Mouse (Mus musculus) cortical plate, adult 2 months (tissue): ENCODE data around the gene Hoxb2. TPM values are rescaled to one million over a fixed set of nuclear protein-coding genes. Genes with fewer than 3 reads are reported as not detected.

Experiments used
- H3K27ac ChIP-seq: fragments of 200-500 bp; 2 replicates; pipeline ENCODE4 v1.5.1; 2012; ENCODE audit warnings: low read length, control low read depth, inconsistent platforms; ENCODE audit not compliant: insufficient read depth
- H3K4me1 ChIP-seq: fragments of 200-500 bp; 2 replicates; pipeline ENCODE4 v1.6.1; 2011; ENCODE audit warnings: low read length; ENCODE audit not compliant: control insufficient read depth, insufficient read depth
- H3K4me3 ChIP-seq: fragments of 200-500 bp; 2 replicates; pipeline ENCODE4 v1.5.1; 2011; ENCODE audit warnings: mild to moderate bottlenecking, low read length, control low read depth; ENCODE audit not compliant: insufficient read depth
- CTCF ChIP-seq: fragments of 200-500 bp; IDR thresholded peaks from 2 replicates; pipeline ENCODE4 v1.5.1; 2011; ENCODE audit warnings: mild to moderate bottlenecking, control low read depth, low read length; ENCODE audit not compliant: insufficient read depth; ENCODE audit errors: extremely low read depth
- POLR2A ChIP-seq: fragments of 200-500 bp; IDR thresholded peaks from 2 replicates; pipeline ENCODE4 v1.6.1; 2011; ENCODE audit warnings: mild to moderate bottlenecking, low read length, control low read depth; ENCODE audit not compliant: insufficient read depth; ENCODE audit errors: extremely low read depth
- polyA plus RNA-seq: library from polyadenylated mRNA; depleted of rRNA; stranded (reverse); fragments of >200 nt; gene quantifications from 2 replicates; pipeline ENCODE4 v1.2.3, GENCODE M21; 2012

Hoxb2 gene
- polyA plus RNA-seq, 1 experiment: not detected

GRCm38 (mm10) chr11:96316696-96317607, 33.4 kb upstream of the Hoxb2 start:
- Histone ChIP-seq H3K4me1 (no peaks in the 10 kb centered on the region), H3K4me3 (no peak overlapping the region), H3K27ac (no peak overlapping the region)
- TF ChIP-seq CTCF (no peak), POLR2A (no peak)

DNA sequence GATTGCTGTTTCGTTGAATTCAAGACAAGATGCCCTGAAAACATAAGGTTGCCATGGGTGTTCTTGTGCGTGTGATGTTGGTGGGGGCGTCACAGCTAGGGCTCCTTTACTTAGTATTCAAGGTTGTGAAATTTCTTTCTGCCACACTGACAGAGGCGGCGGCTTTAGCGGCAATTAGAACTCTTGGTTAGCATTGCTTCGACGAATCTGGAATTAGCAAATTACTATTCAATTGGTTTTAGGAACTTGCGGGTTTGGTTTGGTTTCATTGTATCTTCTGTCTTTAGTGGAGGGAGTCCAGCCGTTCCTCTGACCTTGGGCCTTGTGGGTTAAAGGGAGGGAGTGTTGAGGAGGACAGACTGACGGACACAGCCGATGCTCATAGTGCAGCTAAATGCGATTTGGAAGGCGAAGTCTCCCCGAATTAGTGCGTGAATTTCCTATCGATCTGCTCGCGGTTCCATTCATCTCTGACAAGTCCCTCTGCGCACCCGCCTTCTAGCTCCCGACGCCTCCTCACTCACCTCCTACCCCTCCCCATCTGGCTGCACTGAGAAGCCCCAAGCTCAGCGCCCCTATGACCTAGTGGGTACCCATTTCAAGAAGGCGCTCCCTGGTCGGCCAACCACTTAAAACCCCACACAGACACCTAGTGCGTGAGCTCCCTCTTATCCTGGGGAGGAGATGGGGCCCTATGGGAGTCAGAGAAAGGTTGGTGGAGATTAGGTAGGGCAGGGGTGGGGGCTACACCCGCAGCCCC, 32.5 kb upstream of the Hoxb2 start, which contains the start of gene Hoxb4:
Gene Hoxb4, plus strand, starts transcription at position 660 of the 760 bp plus-strand sequence.
- Histone ChIP-seq H3K27ac (no peak within 1 kb of the TSS), H3K4me1 (no peaks in the 10 kb centered on the region), H3K4me3 (no peak within 1 kb of the TSS)
- TF ChIP-seq POLR2A (no peak), CTCF (no peak)

GRCm38 (mm10) chr11:96318368-96319070, 31.8 kb upstream of the Hoxb2 start:
- Histone ChIP-seq H3K4me3 (no peak overlapping the region), H3K27ac (no peak overlapping the region), H3K4me1 (no peaks in the 10 kb centered on the region)
- TF ChIP-seq CTCF: no peak
- TF ChIP-seq POLR2A: no peak

DNA sequence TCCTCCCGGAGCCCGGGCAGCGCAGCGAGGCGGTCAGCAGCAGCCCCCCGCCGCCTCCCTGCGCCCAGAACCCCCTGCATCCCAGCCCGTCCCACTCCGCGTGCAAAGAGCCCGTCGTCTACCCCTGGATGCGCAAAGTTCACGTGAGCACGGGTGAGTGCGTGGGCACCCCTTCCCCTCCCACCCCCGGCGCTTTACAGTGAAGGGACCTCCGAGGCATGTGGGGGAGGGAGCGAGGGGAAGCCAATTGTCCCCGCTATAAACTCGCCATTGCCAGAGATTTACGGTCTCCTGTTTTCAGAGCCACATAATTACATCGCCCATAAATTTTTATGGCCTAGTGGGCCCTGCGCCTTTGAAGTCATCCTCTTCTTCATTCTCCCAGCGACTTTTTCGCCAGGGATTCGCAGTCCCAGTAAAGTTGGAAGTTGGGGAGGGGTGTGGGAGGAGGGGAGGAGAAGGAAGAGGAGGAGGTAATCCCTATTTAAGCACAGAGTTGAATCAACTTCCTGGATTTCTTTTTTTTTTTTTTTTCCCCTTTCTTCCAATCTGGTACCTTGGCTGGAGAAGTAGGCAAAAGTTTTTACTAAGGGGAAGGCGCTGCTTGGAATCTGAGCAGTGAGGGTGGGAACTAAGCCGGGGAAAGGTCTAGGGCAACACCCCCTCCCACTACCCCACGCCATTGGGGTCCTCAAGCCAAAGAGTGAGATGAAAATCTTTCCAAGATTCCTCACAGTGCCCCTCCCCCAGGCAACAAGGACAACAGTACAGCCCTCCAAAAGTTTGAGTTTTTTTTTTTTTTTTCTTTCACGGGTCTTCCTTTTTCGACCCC, 31.0 kb upstream of the Hoxb2 start:
- no peaks in the 10 kb centered on the region for H3K4me1 ChIP-seq
- H3K27ac ChIP-seq: no peak overlapping the region
- H3K4me3 ChIP-seq: no peak overlapping the region
- TF ChIP-seq CTCF (no peak), POLR2A (no peak)

DNA sequence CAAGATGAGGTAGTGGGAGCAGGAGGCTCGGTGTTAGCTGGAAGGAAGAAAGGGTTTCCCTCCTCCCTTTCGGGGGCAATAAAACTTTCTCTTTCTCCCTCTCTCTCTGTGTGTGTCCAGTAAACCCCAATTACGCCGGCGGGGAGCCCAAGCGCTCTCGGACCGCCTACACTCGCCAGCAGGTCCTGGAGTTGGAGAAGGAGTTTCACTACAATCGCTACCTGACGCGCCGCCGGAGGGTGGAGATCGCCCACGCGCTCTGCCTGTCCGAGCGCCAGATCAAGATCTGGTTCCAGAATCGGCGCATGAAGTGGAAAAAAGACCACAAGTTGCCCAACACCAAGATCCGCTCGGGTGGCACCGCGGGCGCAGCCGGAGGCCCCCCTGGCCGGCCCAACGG, 30.4 kb upstream of the Hoxb2 start:
- TF ChIP-seq CTCF (no peak), POLR2A (no peak)
- Histone ChIP-seq H3K27ac (no peak overlapping the region), H3K4me1 (no peaks in the 10 kb centered on the region), H3K4me3 (no peak overlapping the region)

GRCm38 (mm10) chr11:96320688-96321087, 29.6 kb upstream of the Hoxb2 start:
- TF ChIP-seq CTCF: no peak
- TF ChIP-seq POLR2A: no peak

GRCm38 (mm10) chr11:96321846-96322245, 28.5 kb upstream of the Hoxb2 start:
- Histone ChIP-seq H3K27ac (no peak overlapping the region), H3K4me1 (no peaks in the 10 kb centered on the region), H3K4me3 (no peak overlapping the region)
- TF ChIP-seq CTCF: no peak
- TF ChIP-seq POLR2A: no peak

More at GRCm38 (mm10) chr11:96320688-96321087, 29.6 kb upstream of the Hoxb2 start:
- H3K27ac ChIP-seq: no peak overlapping the region
- H3K4me3 ChIP-seq: no peak overlapping the region
- no peaks in the 10 kb centered on the region for H3K4me1 ChIP-seq

- Histone ChIP-seq H3K27ac (no peak overlapping the region), H3K4me3 (no peak overlapping the region), H3K4me1 (no peaks in the 10 kb centered on the region)
- no peak for TF ChIP-seq POLR2A
- no peak for TF ChIP-seq CTCF
These were observed 27.6 kb upstream of the Hoxb2 start for GRCm38 (mm10) chr11:96322738-96323137.
